Mouse (Mus musculus): Measurements from ENCODE around the gene Mrps2. TPM values are rescaled to one million over a fixed set of nuclear protein-coding genes. Genes with fewer than 3 reads are reported as not detected.
A peak's percentile ranks its signal among the peaks of the same experiment; 100 is the strongest.
"Not testable (repeated sequence)": the region's sequence is repeated elsewhere in the genome, so short reads cannot be mapped to it uniquely, and the experiment has no call there.

Mrps2 gene
- polyA plus RNA-seq, 1 experiment = 13.7 TPM

- TF ChIP-seq CTCF (IDR thresholded peaks at IDR 0.05; ENCODE audit: control insufficient read depth, insufficient read depth, low read length) = no peak
- no peak for TF ChIP-seq POLR2A (IDR thresholded peaks at IDR 0.05; ENCODE audit: borderline replicate concordance, control insufficient read depth, low read depth, low read length)
- Histone ChIP-seq H3K4me1 (ENCODE audit: control insufficient read depth, insufficient read depth, low read length) (no peaks in the 10 kb centered on the region), H3K4me3 (replicated peaks; ENCODE audit: control insufficient read depth, low read depth, low read length) (no peak overlapping the region), H3K27ac (ENCODE audit: control insufficient read depth, insufficient read depth, low read depth, low read length, poor library complexity) (no peak overlapping the region)
- WGBS = 84% methylated on average over 13 of the region's 13 CpGs
Measured at GRCm38 (mm10) chr2:28504676-28505075, 36.8 kb downstream of the Mrps2 start.

GRCm38 (mm10) chr2:28505795-28506194 is 37.9 kb downstream of the Mrps2 start, which contains the start of gene Gm10134:
TSS of gene Gm10134 (plus strand) at chr2:28506095.
- no peak within 1 kb of the TSS for H3K27ac ChIP-seq (ENCODE audit: control insufficient read depth, insufficient read depth, low read depth, low read length, poor library complexity)
- WGBS = 69% methylated on average over 3 of the region's 3 CpGs
- H3K4me1 ChIP-seq (ENCODE audit: control insufficient read depth, insufficient read depth, low read length) = no peaks in the 10 kb centered on the region
- no peak within 1 kb of the TSS for H3K4me3 ChIP-seq (replicated peaks; ENCODE audit: control insufficient read depth, low read depth, low read length)
- TF ChIP-seq POLR2A (IDR thresholded peaks at IDR 0.05; ENCODE audit: borderline replicate concordance, control insufficient read depth, low read depth, low read length) (no peak), CTCF (IDR thresholded peaks at IDR 0.05; ENCODE audit: control insufficient read depth, insufficient read depth, low read length) (no peak)

GRCm38 (mm10) chr2:28506291-28506690 is 38.4 kb downstream of the Mrps2 start:
- no peak overlapping the region for H3K27ac ChIP-seq (ENCODE audit: control insufficient read depth, insufficient read depth, low read depth, low read length, poor library complexity)
- no peak overlapping the region for H3K4me3 ChIP-seq (replicated peaks; ENCODE audit: control insufficient read depth, low read depth, low read length)
- 78% methylated on average over 6 of the region's 6 CpGs for WGBS
- TF ChIP-seq CTCF (IDR thresholded peaks at IDR 0.05; ENCODE audit: control insufficient read depth, insufficient read depth, low read length) = no peak
- TF ChIP-seq POLR2A (IDR thresholded peaks at IDR 0.05; ENCODE audit: borderline replicate concordance, control insufficient read depth, low read depth, low read length) = no peak
- no peaks in the 10 kb centered on the region for H3K4me1 ChIP-seq (ENCODE audit: control insufficient read depth, insufficient read depth, low read length)

- not testable (repeated sequence) for H3K4me1 ChIP-seq (ENCODE audit: control insufficient read depth, insufficient read depth, low read length); H3K27ac ChIP-seq (ENCODE audit: control insufficient read depth, insufficient read depth, low read depth, low read length, poor library complexity); H3K4me3 ChIP-seq (replicated peaks; ENCODE audit: control insufficient read depth, low read depth, low read length)
- 38% methylated on average over 5 of the region's 5 CpGs for WGBS
Measured at GRCm38 (mm10) chr2:28511600-28511999, 43.7 kb downstream of the Mrps2 start.

GRCm38 (mm10) chr2:28512798-28513401 is 45.0 kb downstream of the Mrps2 start, which contains the start of gene Ralgds:
TSS of gene Ralgds (plus strand) at chr2:28513125.
- 1% methylated on average over 71 of the region's 71 CpGs for WGBS
- Histone ChIP-seq H3K27ac (ENCODE audit: control insufficient read depth, insufficient read depth, low read depth, low read length, poor library complexity) (peak within 1 kb of the TSS; percentile 27; the same call in 1 of the 2 replicates), H3K4me3 (replicated peaks; ENCODE audit: control insufficient read depth, low read depth, low read length) (peak within 1 kb of the TSS; percentile 61), H3K4me1 (ENCODE audit: control insufficient read depth, insufficient read depth, low read length) (peaks cover 3% of the 10 kb centered on the region; the same call in 1 of the 2 replicates)
- no peak for TF ChIP-seq POLR2A (IDR thresholded peaks at IDR 0.05; ENCODE audit: borderline replicate concordance, control insufficient read depth, low read depth, low read length)
- TF ChIP-seq CTCF (IDR thresholded peaks at IDR 0.05; ENCODE audit: control insufficient read depth, insufficient read depth, low read length) = no peak

- 2% methylated on average over 47 of the region's 47 CpGs for WGBS
- Histone ChIP-seq H3K4me3 (replicated peaks; ENCODE audit: control insufficient read depth, low read depth, low read length) (peak overlapping the region; percentile 61), H3K27ac (ENCODE audit: control insufficient read depth, insufficient read depth, low read depth, low read length, poor library complexity) (peak overlapping the region; percentile 27; the same call in 1 of the 2 replicates), H3K4me1 (ENCODE audit: control insufficient read depth, insufficient read depth, low read length) (peaks cover 3% of the 10 kb centered on the region)
- TF ChIP-seq CTCF (IDR thresholded peaks at IDR 0.05; ENCODE audit: control insufficient read depth, insufficient read depth, low read length) = no peak
- no peak for TF ChIP-seq POLR2A (IDR thresholded peaks at IDR 0.05; ENCODE audit: borderline replicate concordance, control insufficient read depth, low read depth, low read length)
Measured at GRCm38 (mm10) chr2:28513431-28514370, 45.8 kb downstream of the Mrps2 start.

- Histone ChIP-seq H3K4me1 (ENCODE audit: control insufficient read depth, insufficient read depth, low read length) (peaks cover 3% of the 10 kb centered on the region), H3K27ac (ENCODE audit: control insufficient read depth, insufficient read depth, low read depth, low read length, poor library complexity) (no peak overlapping the region), H3K4me3 (replicated peaks; ENCODE audit: control insufficient read depth, low read depth, low read length) (no peak overlapping the region)
- WGBS = 23% methylated on average over 5 of the region's 5 CpGs
- TF ChIP-seq CTCF (IDR thresholded peaks at IDR 0.05; ENCODE audit: control insufficient read depth, insufficient read depth, low read length) (peak; percentile 85), POLR2A (IDR thresholded peaks at IDR 0.05; ENCODE audit: borderline replicate concordance, control insufficient read depth, low read depth, low read length) (no peak)
Measured at GRCm38 (mm10) chr2:28514489-28514888, 46.6 kb downstream of the Mrps2 start.

- Histone ChIP-seq H3K4me1 (ENCODE audit: control insufficient read depth, insufficient read depth, low read length) (peaks cover 3% of the 10 kb centered on the region), H3K27ac (ENCODE audit: control insufficient read depth, insufficient read depth, low read depth, low read length, poor library complexity) (no peak overlapping the region), H3K4me3 (replicated peaks; ENCODE audit: control insufficient read depth, low read depth, low read length) (no peak overlapping the region)
- WGBS = 36% methylated on average over 5 of the region's 5 CpGs
- TF ChIP-seq CTCF (IDR thresholded peaks at IDR 0.05; ENCODE audit: control insufficient read depth, insufficient read depth, low read length) (peak; percentile 97), POLR2A (IDR thresholded peaks at IDR 0.05; ENCODE audit: borderline replicate concordance, control insufficient read depth, low read depth, low read length) (no peak)
Measured at GRCm38 (mm10) chr2:28517206-28517909, 49.5 kb downstream of the Mrps2 start.
